Mouse (Mus musculus) limb, embryonic 10.5 days (tissue): ENCODE data around the gene Tmem179. TPM values are rescaled to one million over a fixed set of nuclear protein-coding genes. Genes with fewer than 3 reads are reported as not detected.

Source experiments
- DNase-seq: peaks from one replicate; pipeline ENCODE4 v3.0.0-alpha.2; 2017; ENCODE audit warnings: low spot score
- H3K27ac ChIP-seq: fragments of 300-500 bp; sonication (generic); 2 replicates; pipeline ENCODE4 v1.5.1; 2016; ENCODE audit warnings: mild to moderate bottlenecking
- H3K27me3 ChIP-seq: fragments of 300-500 bp; sonication (generic); 2 replicates; pipeline ENCODE4 v1.6.1; 2016; ENCODE audit warnings: low read depth, mild to moderate bottlenecking; ENCODE audit not compliant: poor library complexity, severe bottlenecking
- H3K36me3 ChIP-seq: fragments of 300-500 bp; sonication (generic); 2 replicates; pipeline ENCODE4 v1.6.1; 2016; ENCODE audit warnings: mild to moderate bottlenecking, moderate library complexity
- H3K4me1 ChIP-seq: fragments of 300-500 bp; sonication (generic); 2 replicates; pipeline ENCODE4 v1.6.1; 2016
- H3K4me3 ChIP-seq: fragments of 300-500 bp; sonication (generic); 2 replicates; pipeline ENCODE4 v1.5.1; 2016; ENCODE audit warnings: mild to moderate bottlenecking, moderate library complexity
- H3K9me3 ChIP-seq: fragments of 300-500 bp; sonication (generic); replicated peaks from 2 replicates; pipeline ENCODE4 v1.6.1; 2016; ENCODE audit warnings: mild to moderate bottlenecking
- WGBS: fragments of 180-500 bp; shearing (Covaris S2); methylation state at CpG from one replicate; pipeline ENCODE4 v1.1.7; 2016; 5-methylcytosine and 5-hydroxymethylcytosine counted together
- polyA plus RNA-seq: library from polyadenylated mRNA; unstranded; fragments of >200 nt; fragmentation: Nextera tagmentation; extraction: Ambion mirVana; gene quantifications from 2 replicates; pipeline ENCODE4 v1.2.1, GENCODE M21; 2016

Tmem179 gene
- polyA plus RNA-seq, 1 experiment from 2014 or later = not detected

GRCm38 (mm10) chr12:112546110-112546509, 29.6 kb upstream of the Tmem179 start:
- 93% methylated on average over 8 of the region's 8 CpGs for WGBS
- peaks cover 35% of the 10 kb centered on the region for H3K4me1 ChIP-seq

GRCm38 (mm10) chr12:112544946-112545701, 28.6 kb upstream of the Tmem179 start:
- Histone ChIP-seq H3K36me3 (no peaks in the 10 kb centered on the region), H3K9me3 (no peaks in the 10 kb centered on the region), H3K4me1 (peaks cover 35% of the 10 kb centered on the region), H3K27ac (peak overlapping the region; percentile 44; the same call in 1 of the 2 replicates), H3K27me3 (peaks cover 26% of the 10 kb centered on the region), H3K4me3 (no peak overlapping the region)
- WGBS = 47% methylated on average over 12 of the region's 12 CpGs
- no peak for DNase-seq

More at GRCm38 (mm10) chr12:112546110-112546509, 29.6 kb upstream of the Tmem179 start:
- H3K4me3 ChIP-seq = no peak overlapping the region
- peaks cover 26% of the 10 kb centered on the region for H3K27me3 ChIP-seq
- no peak overlapping the region for H3K27ac ChIP-seq
- H3K9me3 ChIP-seq = no peaks in the 10 kb centered on the region
- no peaks in the 10 kb centered on the region for H3K36me3 ChIP-seq
- DNase-seq = no peak

GRCm38 (mm10) chr12:112543941-112544340, 27.4 kb upstream of the Tmem179 start:
- Histone ChIP-seq H3K4me1 (peaks cover 35% of the 10 kb centered on the region), H3K9me3 (no peaks in the 10 kb centered on the region), H3K27ac (no peak overlapping the region), H3K27me3 (peaks cover 26% of the 10 kb centered on the region), H3K36me3 (no peaks in the 10 kb centered on the region), H3K4me3 (no peak overlapping the region)
- DNase-seq = no peak
- WGBS = 73% methylated on average over 9 of the region's 9 CpGs

- peaks cover 35% of the 10 kb centered on the region for H3K4me1 ChIP-seq
- no peaks in the 10 kb centered on the region for H3K36me3 ChIP-seq
- peaks cover 32% of the 10 kb centered on the region for H3K27me3 ChIP-seq
- DNase-seq = peak; percentile 97
- H3K27ac ChIP-seq = no peak overlapping the region
- 7% methylated on average over 11 of the region's 11 CpGs for WGBS
- H3K4me3 ChIP-seq = no peak overlapping the region
- no peaks in the 10 kb centered on the region for H3K9me3 ChIP-seq
Observed at GRCm38 (mm10) chr12:112542920-112543300, 26.4 kb upstream of the Tmem179 start.

GRCm38 (mm10) chr12:112542257-112542919, 25.8 kb upstream of the Tmem179 start:
- no peaks in the 10 kb centered on the region for H3K36me3 ChIP-seq
- H3K9me3 ChIP-seq = no peaks in the 10 kb centered on the region
- no peak overlapping the region for H3K27ac ChIP-seq
- peaks cover 32% of the 10 kb centered on the region for H3K27me3 ChIP-seq
- H3K4me3 ChIP-seq = no peak overlapping the region
- 73% methylated on average over 13 of the region's 13 CpGs for WGBS
- H3K4me1 ChIP-seq = peaks cover 35% of the 10 kb centered on the region
- no peak for DNase-seq

GRCm38 (mm10) chr12:112541483-112542091, 25.0 kb upstream of the Tmem179 start:
- 84% methylated on average over 8 of the region's 8 CpGs for WGBS
- H3K9me3 ChIP-seq = no peaks in the 10 kb centered on the region
- H3K27ac ChIP-seq = no peak overlapping the region
- H3K27me3 ChIP-seq = peaks cover 32% of the 10 kb centered on the region
- H3K36me3 ChIP-seq = no peaks in the 10 kb centered on the region
- H3K4me1 ChIP-seq = peaks cover 35% of the 10 kb centered on the region
- no peak for DNase-seq
- H3K4me3 ChIP-seq = no peak overlapping the region

GRCm38 (mm10) chr12:112540321-112540720, 23.8 kb upstream of the Tmem179 start:
- WGBS = 92% methylated on average over 12 of the region's 12 CpGs
- Histone ChIP-seq H3K4me1 (peaks cover 26% of the 10 kb centered on the region), H3K36me3 (no peaks in the 10 kb centered on the region), H3K27me3 (peaks cover 32% of the 10 kb centered on the region), H3K4me3 (no peak overlapping the region), H3K27ac (no peak overlapping the region), H3K9me3 (no peaks in the 10 kb centered on the region)
- no peak for DNase-seq

- Histone ChIP-seq H3K4me3 (no peak overlapping the region), H3K9me3 (no peaks in the 10 kb centered on the region), H3K36me3 (no peaks in the 10 kb centered on the region), H3K27me3 (peaks cover 35% of the 10 kb centered on the region), H3K4me1 (peaks cover 18% of the 10 kb centered on the region; the same call in 1 of the 2 replicates), H3K27ac (no peak overlapping the region)
- WGBS = 90% methylated on average over 7 of the region's 7 CpGs
- no peak for DNase-seq
Observed at GRCm38 (mm10) chr12:112539466-112539965, 23.0 kb upstream of the Tmem179 start.

- peaks cover 9% of the 10 kb centered on the region; the same call in 1 of the 2 replicates for H3K4me1 ChIP-seq
- H3K9me3 ChIP-seq = no peaks in the 10 kb centered on the region
- no peaks in the 10 kb centered on the region for H3K36me3 ChIP-seq
- H3K27ac ChIP-seq = no peak overlapping the region
- no peak overlapping the region for H3K4me3 ChIP-seq
- WGBS = 86% methylated on average over 9 of the region's 9 CpGs
- H3K27me3 ChIP-seq = peaks cover 35% of the 10 kb centered on the region
- no peak for DNase-seq
Observed at GRCm38 (mm10) chr12:112538356-112538755, 21.8 kb upstream of the Tmem179 start.

GRCm38 (mm10) chr12:112537233-112537632, 20.7 kb upstream of the Tmem179 start:
- 0 out of 2 replicates have a peak, but pooled peaks cover 3% of the 10 kb centered on the region for H3K4me1 ChIP-seq
- H3K27me3 ChIP-seq = peaks cover 27% of the 10 kb centered on the region
- H3K9me3 ChIP-seq = no peaks in the 10 kb centered on the region
- no peak overlapping the region for H3K4me3 ChIP-seq
- no peak overlapping the region for H3K27ac ChIP-seq
- no peak for DNase-seq
- 89% methylated on average over 6 of the region's 6 CpGs for WGBS
- H3K36me3 ChIP-seq = no peaks in the 10 kb centered on the region

GRCm38 (mm10) chr12:112533758-112534157, 17.2 kb upstream of the Tmem179 start:
- no peak overlapping the region for H3K27ac ChIP-seq

GRCm38 (mm10) chr12:112518105-112518504, 1.6 kb upstream of the Tmem179 start:
- Histone ChIP-seq H3K9me3 (no peaks in the 10 kb centered on the region), H3K27me3 (0 out of 2 replicates have a peak, but pooled peaks cover 4% of the 10 kb centered on the region), H3K4me1 (peaks cover 27% of the 10 kb centered on the region), H3K27ac (no peak overlapping the region), H3K36me3 (no peaks in the 10 kb centered on the region), H3K4me3 (no peak overlapping the region)
- 58% methylated on average over 4 of the region's 4 CpGs for WGBS
- DNase-seq = no peak

More at GRCm38 (mm10) chr12:112533758-112534157, 17.2 kb upstream of the Tmem179 start:
- Histone ChIP-seq H3K27me3 (peaks cover 15% of the 10 kb centered on the region), H3K4me1 (0 out of 2 replicates have a peak, but pooled peaks cover under 1% of the 10 kb centered on the region), H3K36me3 (no peaks in the 10 kb centered on the region), H3K9me3 (no peaks in the 10 kb centered on the region), H3K4me3 (no peak overlapping the region)
- DNase-seq = no peak
- WGBS = 70% methylated on average over 4 of the region's 4 CpGs
